Mouse (Mus musculus): ENCODE measurements at regions not wholly inside any gene's neighbourhood (a gene's known extent, or its start where the extent isn't known, plus 50 kb on each side); places are given as distances from the start of the nearest gene placed in this dataset.

- no peaks in the 10 kb centered on the region for H3K4me1 ChIP-seq (ENCODE audit: control insufficient read depth, insufficient read depth)
- no peaks in the 10 kb centered on the region for H3K36me3 ChIP-seq (replicated peaks; ENCODE audit: control insufficient read depth, insufficient read depth, low read length)
- H3K27ac ChIP-seq (ENCODE audit: low read depth): no peak overlapping the region
- no peaks in the 10 kb centered on the region for H3K9me3 ChIP-seq (replicated peaks; ENCODE audit: control insufficient read depth, low read length)
- 0 out of 2 replicates have a peak overlapping the region, but pooled peaks have one; percentile 10 for H3K4me3 ChIP-seq (ENCODE audit: low read depth, low read length)
- H3K27me3 ChIP-seq (ENCODE audit: control insufficient read depth, insufficient read depth, low read length): no peaks in the 10 kb centered on the region
- WGBS: 33% methylated on average over 17 of the region's 17 CpGs
- DNase-seq (ENCODE audit: low spot score): peak; percentile 64
- H3K4me2 ChIP-seq (ENCODE audit: low read depth, low read length): peak overlapping the region; percentile 29
- TF ChIP-seq CTCF (IDR thresholded peaks at IDR 0.05; ENCODE audit: low read depth): peak; percentile 83
- no peak for TF ChIP-seq EP300 (IDR thresholded peaks at IDR 0.05; ENCODE audit: low read depth)
- no peak for ATAC-seq (ENCODE audit: insufficient read depth, low read depth)
- H3K9ac ChIP-seq (replicated peaks; ENCODE audit: low read depth, low read length): no peak overlapping the region
Measured at GRCm38 (mm10) chr11:111536040-111536836, 470.3 kb downstream of the Kcnj2 start.

DNA sequence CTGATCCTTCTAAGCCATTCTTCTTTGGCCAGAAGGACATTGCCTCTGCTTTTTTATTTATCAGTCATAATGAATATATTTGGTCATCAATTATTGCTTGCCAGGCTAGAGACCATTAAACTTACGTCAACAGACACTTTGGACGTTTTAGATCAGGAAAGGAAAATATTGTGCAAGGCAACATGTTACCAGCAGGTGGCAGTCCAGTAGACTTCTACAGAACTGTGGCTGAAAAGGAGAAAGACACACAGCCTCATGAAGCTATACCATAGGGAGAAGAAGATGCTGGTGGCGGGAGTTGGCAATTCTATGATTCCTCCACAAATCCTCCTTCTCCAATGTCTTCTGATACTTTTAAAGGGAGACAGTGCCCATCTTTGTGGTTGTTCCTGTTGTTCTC is 471.7 kb downstream of the Kcnj2 start:
- Histone ChIP-seq H3K4me3 (ENCODE audit: low read depth, low read length) (no peak overlapping the region), H3K27me3 (ENCODE audit: control insufficient read depth, insufficient read depth, low read length) (no peaks in the 10 kb centered on the region), H3K4me2 (ENCODE audit: low read depth, low read length) (no peak overlapping the region), H3K27ac (ENCODE audit: low read depth) (no peak overlapping the region), H3K36me3 (replicated peaks; ENCODE audit: control insufficient read depth, insufficient read depth, low read length) (no peaks in the 10 kb centered on the region), H3K9ac (replicated peaks; ENCODE audit: low read depth, low read length) (no peak overlapping the region), H3K4me1 (ENCODE audit: control insufficient read depth, insufficient read depth) (no peaks in the 10 kb centered on the region), H3K9me3 (replicated peaks; ENCODE audit: control insufficient read depth, low read length) (no peaks in the 10 kb centered on the region)
- 14% methylated on average over 3 of the region's 3 CpGs for WGBS
- ATAC-seq (ENCODE audit: insufficient read depth, low read depth) (no peak), DNase-seq (ENCODE audit: low spot score) (peak; percentile 30)
- TF ChIP-seq EP300 (IDR thresholded peaks at IDR 0.05; ENCODE audit: low read depth) (no peak), CTCF (IDR thresholded peaks at IDR 0.05; ENCODE audit: low read depth) (peak; percentile 85)

DNA sequence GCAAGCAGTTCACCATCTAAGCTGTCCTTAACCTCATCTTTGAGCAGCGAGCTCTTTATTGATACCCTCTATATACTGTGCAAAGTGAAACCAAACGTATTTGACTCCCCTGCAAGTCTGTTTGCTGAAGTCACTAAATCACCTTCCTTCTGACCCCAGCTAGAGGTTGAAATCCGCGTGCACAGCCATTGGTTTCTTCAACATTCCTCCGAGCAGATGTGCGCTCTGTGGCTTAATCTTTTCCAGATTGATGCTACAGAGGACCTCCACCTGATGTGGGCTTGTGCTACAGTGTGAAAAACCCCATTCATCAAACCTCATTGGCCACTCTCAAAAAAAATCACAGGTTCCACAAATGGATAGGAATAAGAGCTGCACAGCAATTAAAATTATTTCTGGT is 474.0 kb downstream of the Kcnj2 start:
- DNase-seq (ENCODE audit: low spot score): no peak

GRCm38 (mm10) chr11:111545291-111545690 is 479.3 kb downstream of the Kcnj2 start:
- no peak for ATAC-seq (ENCODE audit: insufficient read depth, low read depth)
- no peak overlapping the region for H3K9ac ChIP-seq (replicated peaks; ENCODE audit: low read depth, low read length)
- DNase-seq (ENCODE audit: low spot score): no peak
- H3K27ac ChIP-seq (ENCODE audit: low read depth): no peak overlapping the region
- H3K4me1 ChIP-seq (ENCODE audit: control insufficient read depth, insufficient read depth): no peaks in the 10 kb centered on the region
- no peak overlapping the region for H3K4me3 ChIP-seq (ENCODE audit: low read depth, low read length)
- H3K27me3 ChIP-seq (ENCODE audit: control insufficient read depth, insufficient read depth, low read length): no peaks in the 10 kb centered on the region
- TF ChIP-seq EP300 (IDR thresholded peaks at IDR 0.05; ENCODE audit: low read depth) (no peak), CTCF (IDR thresholded peaks at IDR 0.05; ENCODE audit: low read depth) (no peak)
- no peaks in the 10 kb centered on the region for H3K9me3 ChIP-seq (replicated peaks; ENCODE audit: control insufficient read depth, low read length)
- H3K36me3 ChIP-seq (replicated peaks; ENCODE audit: control insufficient read depth, insufficient read depth, low read length): no peaks in the 10 kb centered on the region
- H3K4me2 ChIP-seq (ENCODE audit: low read depth, low read length): no peak overlapping the region
- WGBS: 76% methylated on average over 4 of the region's 4 CpGs

More for the DNA sequence above, 474.0 kb downstream of the Kcnj2 start:
- Histone ChIP-seq H3K9ac (replicated peaks; ENCODE audit: low read depth, low read length) (no peak overlapping the region), H3K27ac (ENCODE audit: low read depth) (no peak overlapping the region), H3K4me3 (ENCODE audit: low read depth, low read length) (no peak overlapping the region), H3K27me3 (ENCODE audit: control insufficient read depth, insufficient read depth, low read length) (no peaks in the 10 kb centered on the region), H3K36me3 (replicated peaks; ENCODE audit: control insufficient read depth, insufficient read depth, low read length) (no peaks in the 10 kb centered on the region), H3K4me1 (ENCODE audit: control insufficient read depth, insufficient read depth) (no peaks in the 10 kb centered on the region), H3K9me3 (replicated peaks; ENCODE audit: control insufficient read depth, low read length) (no peaks in the 10 kb centered on the region), H3K4me2 (ENCODE audit: low read depth, low read length) (no peak overlapping the region)
- no peak for ATAC-seq (ENCODE audit: insufficient read depth, low read depth)
- TF ChIP-seq EP300 (IDR thresholded peaks at IDR 0.05; ENCODE audit: low read depth) (no peak), CTCF (IDR thresholded peaks at IDR 0.05; ENCODE audit: low read depth) (no peak)
- 71% methylated on average over 6 of the region's 6 CpGs for WGBS

GRCm38 (mm10) chr11:111555131-111555530 is 489.2 kb downstream of the Kcnj2 start:
- TF ChIP-seq CTCF (IDR thresholded peaks at IDR 0.05; ENCODE audit: low read depth) (no peak), EP300 (IDR thresholded peaks at IDR 0.05; ENCODE audit: low read depth) (no peak)
- H3K9ac ChIP-seq (replicated peaks; ENCODE audit: low read depth, low read length): no peak overlapping the region
- no peaks in the 10 kb centered on the region for H3K36me3 ChIP-seq (replicated peaks; ENCODE audit: control insufficient read depth, insufficient read depth, low read length)
- no peak overlapping the region for H3K4me3 ChIP-seq (ENCODE audit: low read depth, low read length)
- DNase-seq (ENCODE audit: low spot score): no peak
- H3K9me3 ChIP-seq (replicated peaks; ENCODE audit: control insufficient read depth, low read length): no peaks in the 10 kb centered on the region
- ATAC-seq (ENCODE audit: insufficient read depth, low read depth): no peak
- no peak overlapping the region for H3K4me2 ChIP-seq (ENCODE audit: low read depth, low read length)
- no peaks in the 10 kb centered on the region for H3K27me3 ChIP-seq (ENCODE audit: control insufficient read depth, insufficient read depth, low read length)
- no peak overlapping the region for H3K27ac ChIP-seq (ENCODE audit: low read depth)
- H3K4me1 ChIP-seq (ENCODE audit: control insufficient read depth, insufficient read depth): no peaks in the 10 kb centered on the region

GRCm38 (mm10) chr11:111555615-111556014 is 489.7 kb downstream of the Kcnj2 start:
- H3K4me1 ChIP-seq (ENCODE audit: control insufficient read depth, insufficient read depth): no peaks in the 10 kb centered on the region
- no peaks in the 10 kb centered on the region for H3K9me3 ChIP-seq (replicated peaks; ENCODE audit: control insufficient read depth, low read length)
- TF ChIP-seq EP300 (IDR thresholded peaks at IDR 0.05; ENCODE audit: low read depth) (no peak), CTCF (IDR thresholded peaks at IDR 0.05; ENCODE audit: low read depth) (no peak)
- H3K4me3 ChIP-seq (ENCODE audit: low read depth, low read length): no peak overlapping the region
- no peak overlapping the region for H3K4me2 ChIP-seq (ENCODE audit: low read depth, low read length)
- H3K36me3 ChIP-seq (replicated peaks; ENCODE audit: control insufficient read depth, insufficient read depth, low read length): no peaks in the 10 kb centered on the region
- ATAC-seq (ENCODE audit: insufficient read depth, low read depth): no peak
- WGBS: 50% methylated on average over 6 of the region's 6 CpGs
- peak; percentile 46 for DNase-seq (ENCODE audit: low spot score)
- no peaks in the 10 kb centered on the region for H3K27me3 ChIP-seq (ENCODE audit: control insufficient read depth, insufficient read depth, low read length)
- H3K27ac ChIP-seq (ENCODE audit: low read depth): no peak overlapping the region
- H3K9ac ChIP-seq (replicated peaks; ENCODE audit: low read depth, low read length): no peak overlapping the region
